Mouse (Mus musculus) midbrain, embryonic 15.5 days (tissue): Measurements from ENCODE around the gene Ngly1. TPM values are rescaled to one million over a fixed set of nuclear protein-coding genes. Genes with fewer than 3 reads are reported as not detected.

ENCODE experiments used
- ATAC-seq: fragments of 200-750 bp; cut with Nextera tagmentation; replicated peaks from 2 replicates; pipeline ENCODE4 v1.8.0; 2017; ENCODE audit warnings: moderate TSS enrichment
- H3K27ac ChIP-seq: fragments of 300-500 bp; sonication (generic); 2 replicates; pipeline ENCODE4 v1.5.1; 2015; ENCODE audit warnings: mild to moderate bottlenecking, inconsistent platforms
- H3K27me3 ChIP-seq: fragments of 300-500 bp; sonication (generic); replicated peaks from 2 replicates; pipeline ENCODE4 v1.6.1; 2015; ENCODE audit warnings: inconsistent platforms
- H3K36me3 ChIP-seq: fragments of 300-500 bp; sonication (generic); replicated peaks from 2 replicates; pipeline ENCODE4 v1.6.1; 2015; ENCODE audit warnings: inconsistent platforms
- H3K4me1 ChIP-seq: fragments of 300-500 bp; sonication (generic); 2 replicates; pipeline ENCODE4 v1.6.1; 2015; ENCODE audit warnings: inconsistent platforms
- H3K4me2 ChIP-seq: fragments of 300-500 bp; sonication (generic); 2 replicates; pipeline ENCODE4 v1.6.1; 2015; ENCODE audit warnings: inconsistent platforms, mild to moderate bottlenecking, moderate library complexity
- H3K4me3 ChIP-seq: fragments of 300-500 bp; sonication (generic); 2 replicates; pipeline ENCODE4 v1.5.1; 2015; ENCODE audit warnings: mild to moderate bottlenecking, inconsistent platforms
- H3K9ac ChIP-seq: fragments of 300-500 bp; sonication (generic); 2 replicates; pipeline ENCODE4 v1.6.1; 2015; ENCODE audit warnings: mild to moderate bottlenecking, inconsistent platforms
- H3K9me3 ChIP-seq: fragments of 300-500 bp; sonication (generic); 2 replicates; pipeline ENCODE4 v1.6.1; 2016; ENCODE audit warnings: inconsistent platforms
- WGBS: fragments of 180-500 bp; shearing (Covaris S2); methylation state at CpG from one replicate; pipeline ENCODE4 v1.1.7; 2015; ENCODE audit warnings: mixed read lengths; 5-methylcytosine and 5-hydroxymethylcytosine counted together
- polyA plus RNA-seq: library from polyadenylated mRNA; unstranded; fragments of >200 nt; fragmentation: Nextera tagmentation; extraction: Ambion mirVana; gene quantifications from 2 replicates; pipeline ENCODE4 v1.2.1, GENCODE M21; 2015

Gene Ngly1
- polyA plus RNA-seq, 1 experiment from 2014 or later = 26.0 TPM

- Histone ChIP-seq H3K4me3 (no peak overlapping the region), H3K4me1 (no peaks in the 10 kb centered on the region), H3K4me2 (no peak overlapping the region), H3K36me3 (no peaks in the 10 kb centered on the region), H3K9me3 (no peaks in the 10 kb centered on the region), H3K9ac (no peak overlapping the region), H3K27ac (no peak overlapping the region), H3K27me3 (no peaks in the 10 kb centered on the region)
- no peak for ATAC-seq
- 92% methylated on average over 5 of the region's 5 CpGs for WGBS
These were observed 17.9 kb downstream of the Ngly1 start for GRCm38 (mm10) chr14:16267028-16267427.

DNA sequence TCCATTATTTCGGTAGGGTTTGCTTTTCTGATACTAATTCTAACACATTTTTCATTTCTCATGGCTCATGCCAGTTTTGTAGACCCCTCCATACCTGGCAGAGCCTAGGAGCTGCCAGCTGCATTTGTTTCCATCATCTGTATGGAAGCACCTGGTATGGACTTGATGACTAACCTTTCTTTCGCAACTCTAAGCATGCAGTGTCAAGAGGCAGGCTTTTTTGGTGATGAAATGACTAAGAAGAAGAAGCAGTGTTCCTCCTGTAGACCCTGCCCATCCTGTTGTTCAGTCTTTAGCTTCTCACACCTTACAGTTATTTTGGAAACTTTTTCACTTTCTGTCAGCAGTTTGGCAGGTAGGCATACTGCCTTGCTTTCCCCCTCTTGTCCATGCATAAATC, 20.7 kb downstream of the Ngly1 start:
- H3K9ac ChIP-seq = no peak overlapping the region
- no peak for ATAC-seq
- H3K27ac ChIP-seq = no peak overlapping the region
- 91% methylated on average over 2 of the region's 2 CpGs for WGBS
- no peaks in the 10 kb centered on the region for H3K4me1 ChIP-seq
- no peak overlapping the region for H3K4me3 ChIP-seq
- H3K4me2 ChIP-seq = no peak overlapping the region
- no peaks in the 10 kb centered on the region for H3K27me3 ChIP-seq
- H3K36me3 ChIP-seq = no peaks in the 10 kb centered on the region
- no peaks in the 10 kb centered on the region for H3K9me3 ChIP-seq

- Histone ChIP-seq H3K9ac (no peak overlapping the region), H3K36me3 (no peaks in the 10 kb centered on the region), H3K4me1 (no peaks in the 10 kb centered on the region), H3K27ac (no peak overlapping the region), H3K9me3 (no peaks in the 10 kb centered on the region), H3K27me3 (no peaks in the 10 kb centered on the region), H3K4me2 (no peak overlapping the region), H3K4me3 (no peak overlapping the region)
- no peak for ATAC-seq
- WGBS = 92% methylated on average over 3 of the region's 3 CpGs
These were observed 24.6 kb downstream of the Ngly1 start for GRCm38 (mm10) chr14:16273677-16274076.

GRCm38 (mm10) chr14:16279196-16279595, 30.1 kb downstream of the Ngly1 start:
- Histone ChIP-seq H3K4me1 (no peaks in the 10 kb centered on the region), H3K27me3 (no peaks in the 10 kb centered on the region), H3K27ac (no peak overlapping the region), H3K4me2 (no peak overlapping the region), H3K9me3 (no peaks in the 10 kb centered on the region), H3K9ac (no peak overlapping the region), H3K4me3 (no peak overlapping the region), H3K36me3 (no peaks in the 10 kb centered on the region)
- ATAC-seq = no peak; the same call in 1 of the 2 replicates
- WGBS = 52% methylated on average over 4 of the region's 4 CpGs

DNA sequence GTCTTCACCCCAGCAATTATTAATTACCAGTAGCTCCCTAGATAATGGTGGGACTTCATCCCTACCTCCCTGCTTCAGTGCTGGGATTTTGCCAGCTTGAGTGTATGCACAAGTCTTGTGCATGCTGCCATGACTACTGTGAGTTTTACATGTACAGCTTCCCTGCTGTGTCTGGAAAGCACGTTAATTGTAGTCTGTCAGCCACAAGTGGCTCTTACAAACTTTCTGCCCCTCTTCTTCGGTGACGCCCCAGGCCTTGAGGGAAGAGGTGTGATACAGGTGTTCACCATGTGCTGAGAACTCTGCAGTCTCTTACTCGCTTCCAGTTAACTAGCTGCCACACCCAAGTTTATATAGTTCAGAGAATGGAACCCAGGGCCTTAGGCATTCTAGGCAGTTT, 34.9 kb downstream of the Ngly1 start:
- no peak for ATAC-seq
- H3K36me3 ChIP-seq = no peaks in the 10 kb centered on the region
- no peak overlapping the region for H3K9ac ChIP-seq
- no peak overlapping the region for H3K4me3 ChIP-seq
- no peaks in the 10 kb centered on the region for H3K4me1 ChIP-seq
- H3K27ac ChIP-seq = no peak overlapping the region
- H3K27me3 ChIP-seq = no peaks in the 10 kb centered on the region
- no peak overlapping the region for H3K4me2 ChIP-seq
- H3K9me3 ChIP-seq = no peaks in the 10 kb centered on the region
- 85% methylated on average over 4 of the region's 4 CpGs for WGBS

- WGBS = 56% methylated on average over 1 of the region's 1 CpGs
- Histone ChIP-seq H3K4me1 (no peaks in the 10 kb centered on the region), H3K9me3 (no peaks in the 10 kb centered on the region), H3K9ac (no peak overlapping the region), H3K36me3 (no peaks in the 10 kb centered on the region), H3K4me2 (no peak overlapping the region), H3K27me3 (no peaks in the 10 kb centered on the region), H3K4me3 (no peak overlapping the region), H3K27ac (no peak overlapping the region)
- no peak for ATAC-seq
These were observed 43.3 kb downstream of the Ngly1 start for GRCm38 (mm10) chr14:16292371-16292770.

GRCm38 (mm10) chr14:16293015-16293414, 43.9 kb downstream of the Ngly1 start:
- H3K27ac ChIP-seq = no peak overlapping the region
- no peak overlapping the region for H3K4me3 ChIP-seq
- H3K27me3 ChIP-seq = no peaks in the 10 kb centered on the region
- H3K4me1 ChIP-seq = no peaks in the 10 kb centered on the region
- no peaks in the 10 kb centered on the region for H3K36me3 ChIP-seq
- ATAC-seq = no peak
- no peak overlapping the region for H3K9ac ChIP-seq
- H3K4me2 ChIP-seq = no peak overlapping the region
- no peaks in the 10 kb centered on the region for H3K9me3 ChIP-seq

DNA sequence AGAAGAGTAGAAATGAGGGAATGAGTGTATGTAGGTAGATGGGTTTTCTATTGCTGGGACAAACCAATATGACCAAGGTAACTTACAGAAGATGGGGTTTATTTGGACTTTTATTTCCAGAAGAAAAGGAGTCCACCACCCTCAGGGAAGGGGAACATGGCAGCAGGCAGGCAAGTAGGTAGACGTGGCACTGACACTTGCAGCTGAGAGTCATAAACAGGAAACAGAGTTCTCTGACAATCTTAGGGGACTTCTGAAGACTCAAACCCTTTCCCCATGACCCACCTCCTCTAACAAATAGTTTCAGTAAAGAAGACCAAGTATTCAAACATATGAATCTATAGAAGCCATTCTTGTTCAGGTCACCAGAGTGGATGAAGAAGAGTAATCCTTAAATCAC, 44.8 kb downstream of the Ngly1 start:
- H3K4me3 ChIP-seq = no peak overlapping the region
- H3K9me3 ChIP-seq = no peaks in the 10 kb centered on the region
- no peak overlapping the region for H3K9ac ChIP-seq
- no peaks in the 10 kb centered on the region for H3K4me1 ChIP-seq
- no peaks in the 10 kb centered on the region for H3K27me3 ChIP-seq
- 87% methylated on average over 1 of the region's 1 CpGs for WGBS
- ATAC-seq = no peak
- H3K4me2 ChIP-seq = no peak overlapping the region
- no peaks in the 10 kb centered on the region for H3K36me3 ChIP-seq
- no peak overlapping the region for H3K27ac ChIP-seq

DNA sequence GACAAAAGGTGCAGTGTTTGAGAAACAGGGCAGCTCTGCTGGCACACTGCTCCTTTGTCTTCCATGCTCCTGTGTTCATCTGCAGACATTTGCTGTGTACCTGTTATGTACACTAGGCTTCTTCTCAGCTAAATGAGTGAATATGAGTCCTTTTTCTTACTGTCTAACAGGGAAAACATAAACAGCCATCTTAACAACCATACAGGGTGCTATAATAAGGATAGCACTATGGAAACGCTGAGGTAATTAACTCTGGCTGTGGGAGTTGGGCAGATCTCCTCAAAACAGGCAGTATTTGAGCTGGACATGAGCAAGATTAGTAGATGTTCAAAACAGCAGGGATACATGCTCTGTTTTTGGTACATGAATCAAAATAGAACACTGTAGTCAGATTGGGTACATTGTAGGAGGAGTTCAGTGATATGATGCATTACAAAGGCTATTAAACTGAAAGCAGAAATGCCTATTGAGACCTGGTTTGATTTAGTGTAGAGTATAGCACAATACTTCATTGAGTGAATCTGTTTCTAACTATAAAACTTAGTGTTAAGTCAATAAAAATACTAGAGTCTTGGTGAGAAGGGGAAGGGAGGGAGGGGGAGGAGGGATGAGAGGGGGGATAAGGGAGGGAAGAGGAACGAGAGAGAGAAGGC, 47.9 kb downstream of the Ngly1 start:
- no peaks in the 10 kb centered on the region for H3K9me3 ChIP-seq
- 60% methylated on average over 2 of the region's 2 CpGs for WGBS
- no peak overlapping the region for H3K27ac ChIP-seq
- no peak overlapping the region for H3K4me3 ChIP-seq
- no peaks in the 10 kb centered on the region for H3K4me1 ChIP-seq
- H3K36me3 ChIP-seq = no peaks in the 10 kb centered on the region
- no peak overlapping the region for H3K4me2 ChIP-seq
- H3K9ac ChIP-seq = no peak overlapping the region
- no peaks in the 10 kb centered on the region for H3K27me3 ChIP-seq
- no peak for ATAC-seq

- ATAC-seq = no peak
- Histone ChIP-seq H3K4me2 (no peak overlapping the region), H3K9ac (no peak overlapping the region), H3K27ac (no peak overlapping the region), H3K9me3 (no peaks in the 10 kb centered on the region), H3K4me3 (no peak overlapping the region), H3K36me3 (no peaks in the 10 kb centered on the region), H3K4me1 (no peaks in the 10 kb centered on the region), H3K27me3 (no peaks in the 10 kb centered on the region)
- whole genome bisulfite sequencing = 94% methylated on average over 5 of the region's 5 CpGs
These were observed 52.7 kb downstream of the Ngly1 start for GRCm38 (mm10) chr14:16301735-16302134.

- H3K27me3 ChIP-seq = no peaks in the 10 kb centered on the region
- no peak overlapping the region for H3K4me2 ChIP-seq
- no peak overlapping the region for H3K4me3 ChIP-seq
- H3K27ac ChIP-seq = no peak overlapping the region
- no peaks in the 10 kb centered on the region for H3K9me3 ChIP-seq
- no peak overlapping the region for H3K9ac ChIP-seq
- H3K4me1 ChIP-seq = no peaks in the 10 kb centered on the region
- WGBS = 47% methylated on average over 1 of the region's 1 CpGs
- no peaks in the 10 kb centered on the region for H3K36me3 ChIP-seq
- no peak for ATAC-seq
These were observed 53.6 kb downstream of the Ngly1 start for GRCm38 (mm10) chr14:16302688-16303087.

DNA sequence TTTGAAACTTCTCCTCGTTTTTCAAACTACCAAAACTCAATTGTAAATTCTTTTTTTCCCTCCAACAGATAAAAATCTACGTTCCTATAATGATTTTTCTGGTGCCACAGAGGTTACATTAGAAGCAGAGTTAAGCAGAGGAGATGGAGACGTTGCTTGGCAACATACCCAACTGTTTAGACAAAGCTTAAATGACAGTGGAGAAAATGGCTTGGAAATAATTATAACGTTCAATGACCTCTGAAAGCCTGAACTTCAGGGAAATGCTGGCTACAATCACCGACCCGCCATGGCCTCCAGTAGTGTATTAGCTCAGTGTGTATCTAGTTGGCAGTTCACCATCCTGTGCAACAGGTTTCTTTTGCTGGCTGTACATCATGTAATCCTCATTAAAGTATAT, 61.7 kb downstream of the Ngly1 start:
- no peak overlapping the region for H3K4me3 ChIP-seq

GRCm38 (mm10) chr14:16312599-16312998, 63.5 kb downstream of the Ngly1 start:
- no peak overlapping the region for H3K9ac ChIP-seq
- ATAC-seq = no peak
- H3K27me3 ChIP-seq = no peaks in the 10 kb centered on the region
- H3K27ac ChIP-seq = no peak overlapping the region
- no peak overlapping the region for H3K4me3 ChIP-seq
- no peaks in the 10 kb centered on the region for H3K4me1 ChIP-seq
- H3K9me3 ChIP-seq = no peaks in the 10 kb centered on the region
- H3K36me3 ChIP-seq = no peaks in the 10 kb centered on the region
- WGBS = 79% methylated on average over 1 of the region's 1 CpGs
- H3K4me2 ChIP-seq = no peak overlapping the region

More for the DNA sequence above, 61.7 kb downstream of the Ngly1 start:
- no peak for ATAC-seq
- H3K4me2 ChIP-seq = no peak overlapping the region
- H3K4me1 ChIP-seq = no peaks in the 10 kb centered on the region
- no peaks in the 10 kb centered on the region for H3K36me3 ChIP-seq
- 60% methylated on average over 6 of the region's 6 CpGs for WGBS
- no peaks in the 10 kb centered on the region for H3K27me3 ChIP-seq
- no peak overlapping the region for H3K9ac ChIP-seq
- H3K27ac ChIP-seq = no peak overlapping the region
- H3K9me3 ChIP-seq = no peaks in the 10 kb centered on the region
